Mouse (Mus musculus): ENCODE data around the gene Agbl3. TPM values are rescaled to one million over a fixed set of nuclear protein-coding genes. Genes with fewer than 3 reads are reported as not detected.

Agbl3 gene
- polyA plus RNA-seq, 1 experiment = 0.29 TPM

- TF ChIP-seq TAL1 (IDR thresholded peaks at IDR 0.05; ENCODE audit: low read length) (no peak), GATA1 (IDR thresholded peaks at IDR 0.05; ENCODE audit: low read length) (no peak)
- Histone ChIP-seq H3K9me3 (ENCODE audit: control insufficient read depth, low read length) (no peaks in the 10 kb centered on the region), H3K27me3 (ENCODE audit: control insufficient read depth) (no peaks in the 10 kb centered on the region), H3K36me3 (ENCODE audit: control insufficient read depth) (no peaks in the 10 kb centered on the region; the same call in 1 of the 2 replicates), H3K4me3 (replicated peaks) (peak overlapping the region; percentile 63), H3K4me1 (ENCODE audit: control insufficient read depth) (peaks cover 46% of the 10 kb centered on the region)
Measured at GRCm38 (mm10) chr6:34862381-34862780, 82.1 kb downstream of the Agbl3 start.

DNA sequence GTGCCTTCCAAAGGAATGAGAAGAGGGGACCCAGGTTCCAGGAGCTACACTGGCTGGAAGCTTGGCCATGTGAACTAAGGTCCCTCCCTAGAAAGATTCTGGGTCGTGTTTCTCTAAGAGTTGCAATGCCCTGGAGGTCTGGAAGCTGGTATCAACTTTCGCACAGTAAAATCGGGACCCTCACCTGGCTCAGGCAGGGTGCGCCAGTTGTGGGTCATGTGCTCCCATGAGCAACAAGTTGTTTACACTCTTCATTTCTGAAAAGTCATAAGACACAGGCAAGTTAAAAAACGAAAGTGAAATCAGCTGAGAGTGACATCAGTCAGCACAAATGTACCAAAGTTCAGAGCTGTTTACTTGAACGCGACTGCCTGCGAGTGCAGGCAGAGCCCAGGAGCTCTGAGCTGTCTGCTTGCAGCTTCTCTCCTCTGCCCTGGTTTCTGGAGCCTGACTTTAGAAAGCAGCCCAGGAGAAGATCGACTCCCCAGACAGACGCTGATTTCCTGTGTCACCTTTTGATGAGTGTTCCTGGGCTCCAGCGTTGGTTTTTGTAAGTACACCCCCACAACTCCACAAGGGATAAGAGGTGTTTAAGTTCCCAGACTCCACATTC lies 82.7 kb downstream of the Agbl3 start, which contains the start of gene Tmem140:
Tmem140 (plus strand) TSS at position 356 of the 613 bp plus-strand sequence.
- Histone ChIP-seq H3K36me3 (ENCODE audit: control insufficient read depth) (no peaks in the 10 kb centered on the region; the same call in 1 of the 2 replicates), H3K4me3 (replicated peaks) (peak within 1 kb of the TSS; percentile 63), H3K9me3 (ENCODE audit: control insufficient read depth, low read length) (no peaks in the 10 kb centered on the region), H3K4me1 (ENCODE audit: control insufficient read depth) (peaks cover 51% of the 10 kb centered on the region), H3K27me3 (ENCODE audit: control insufficient read depth) (no peaks in the 10 kb centered on the region)
- TF ChIP-seq TAL1 (IDR thresholded peaks at IDR 0.05; ENCODE audit: low read length) (no peak), GATA1 (IDR thresholded peaks at IDR 0.05; ENCODE audit: low read length) (no peak)

GRCm38 (mm10) chr6:34863786-34864514 lies 83.7 kb downstream of the Agbl3 start:
- Histone ChIP-seq H3K27me3 (ENCODE audit: control insufficient read depth) (no peaks in the 10 kb centered on the region), H3K36me3 (ENCODE audit: control insufficient read depth) (peaks cover 3% of the 10 kb centered on the region), H3K9me3 (ENCODE audit: control insufficient read depth, low read length) (no peaks in the 10 kb centered on the region), H3K4me3 (replicated peaks) (no peak overlapping the region), H3K4me1 (ENCODE audit: control insufficient read depth) (peaks cover 61% of the 10 kb centered on the region)
- no peak for TF ChIP-seq TAL1 (IDR thresholded peaks at IDR 0.05; ENCODE audit: low read length)

DNA sequence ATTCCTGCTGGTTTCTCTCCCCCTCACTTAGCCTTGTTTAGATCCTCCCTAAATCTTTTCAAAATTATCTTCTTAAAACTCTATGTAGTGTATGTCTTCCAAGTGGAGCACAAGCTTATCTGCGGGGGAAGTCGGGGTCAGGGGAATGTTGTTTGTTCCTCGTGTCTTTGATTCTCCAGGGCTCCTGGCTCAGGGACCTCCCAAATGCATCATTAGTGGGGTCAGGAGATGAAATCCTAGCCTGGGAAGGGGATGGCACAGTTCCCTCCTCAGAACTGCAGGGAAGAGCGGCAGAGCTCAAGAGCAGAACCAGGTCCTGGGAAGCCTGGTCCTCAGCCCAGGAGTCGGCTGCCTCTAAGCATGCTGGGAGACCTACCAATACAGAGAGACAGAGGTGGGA lies 85.0 kb downstream of the Agbl3 start:
- Histone ChIP-seq H3K4me1 (ENCODE audit: control insufficient read depth) (peaks cover 73% of the 10 kb centered on the region), H3K4me3 (replicated peaks) (no peak overlapping the region), H3K27me3 (ENCODE audit: control insufficient read depth) (no peaks in the 10 kb centered on the region), H3K36me3 (ENCODE audit: control insufficient read depth) (peaks cover 7% of the 10 kb centered on the region), H3K9me3 (ENCODE audit: control insufficient read depth, low read length) (no peaks in the 10 kb centered on the region)
- TF ChIP-seq TAL1 (IDR thresholded peaks at IDR 0.05; ENCODE audit: low read length) (no peak), GATA1 (IDR thresholded peaks at IDR 0.05; ENCODE audit: low read length) (no peak)

GRCm38 (mm10) chr6:34865711-34866593 lies 85.7 kb downstream of the Agbl3 start:
- Histone ChIP-seq H3K4me1 (ENCODE audit: control insufficient read depth) (peaks cover 79% of the 10 kb centered on the region), H3K27me3 (ENCODE audit: control insufficient read depth) (no peaks in the 10 kb centered on the region), H3K36me3 (ENCODE audit: control insufficient read depth) (peaks cover 7% of the 10 kb centered on the region), H3K9me3 (ENCODE audit: control insufficient read depth, low read length) (no peaks in the 10 kb centered on the region), H3K4me3 (replicated peaks) (no peak overlapping the region)
- TF ChIP-seq TAL1 (IDR thresholded peaks at IDR 0.05; ENCODE audit: low read length) (no peak), GATA1 (IDR thresholded peaks at IDR 0.05; ENCODE audit: low read length) (no peak)

DNA sequence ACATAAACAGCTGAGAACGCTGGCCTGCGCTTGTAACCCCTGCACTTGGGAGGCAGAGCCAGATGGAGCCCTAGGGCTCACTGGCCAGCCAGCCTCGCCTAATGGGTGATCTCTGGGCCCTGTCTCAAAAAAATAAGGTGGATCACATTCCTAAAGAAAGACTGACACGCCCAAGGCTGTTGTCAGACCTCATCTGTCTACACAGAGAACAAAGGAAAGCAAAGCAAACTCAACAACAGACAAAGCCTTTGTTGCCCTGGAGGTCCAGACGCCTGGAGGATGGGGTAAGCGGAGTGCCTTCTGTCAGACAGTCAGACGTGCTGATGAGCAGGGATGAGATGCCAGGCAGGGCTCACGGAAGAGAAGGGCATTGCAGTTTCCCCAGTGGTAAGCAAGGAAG lies 86.6 kb downstream of the Agbl3 start:
- TF ChIP-seq GATA1 (IDR thresholded peaks at IDR 0.05; ENCODE audit: low read length) (no peak), TAL1 (IDR thresholded peaks at IDR 0.05; ENCODE audit: low read length) (no peak)
- Histone ChIP-seq H3K9me3 (ENCODE audit: control insufficient read depth, low read length) (no peaks in the 10 kb centered on the region), H3K27me3 (ENCODE audit: control insufficient read depth) (no peaks in the 10 kb centered on the region), H3K36me3 (ENCODE audit: control insufficient read depth) (peaks cover 9% of the 10 kb centered on the region), H3K4me3 (replicated peaks) (no peak overlapping the region), H3K4me1 (ENCODE audit: control insufficient read depth) (peaks cover 78% of the 10 kb centered on the region)

DNA sequence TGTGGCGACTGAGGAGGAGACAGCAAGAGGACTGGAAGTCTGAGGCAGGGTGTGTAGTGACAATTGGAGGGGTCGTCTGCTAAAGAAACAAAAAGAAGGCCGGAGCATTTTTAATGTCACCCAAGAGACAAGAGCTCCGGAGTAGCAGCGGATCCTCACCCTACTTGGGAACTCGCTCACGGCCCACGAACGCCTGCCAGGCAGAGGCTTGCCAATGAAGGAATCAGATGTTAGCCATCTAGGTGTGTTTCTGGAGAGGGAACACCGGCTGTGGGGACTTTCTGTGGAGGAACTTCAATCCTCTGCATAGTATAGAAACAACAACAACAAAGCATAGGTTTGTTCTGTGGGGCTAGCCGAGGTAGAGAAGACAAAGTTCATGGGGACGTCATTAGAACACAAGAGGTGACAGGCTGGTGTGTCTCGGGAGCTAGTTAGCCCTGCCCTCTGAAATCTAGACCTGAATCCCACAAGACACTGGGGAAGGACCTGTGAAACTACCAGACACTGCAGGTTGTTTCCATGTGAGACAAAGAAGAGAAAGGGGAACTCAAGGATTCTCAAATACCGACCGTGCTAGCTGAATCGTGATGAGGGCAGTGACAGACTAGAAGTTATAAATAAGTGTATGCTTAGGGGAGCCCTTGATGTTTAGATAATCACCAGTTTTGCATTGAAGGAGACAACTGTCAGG lies 87.2 kb downstream of the Agbl3 start:
- no peak overlapping the region for H3K4me3 ChIP-seq (replicated peaks)
- no peaks in the 10 kb centered on the region for H3K27me3 ChIP-seq (ENCODE audit: control insufficient read depth)
- H3K36me3 ChIP-seq (ENCODE audit: control insufficient read depth) = peaks cover 16% of the 10 kb centered on the region
- TF ChIP-seq GATA1 (IDR thresholded peaks at IDR 0.05; ENCODE audit: low read length) (no peak), TAL1 (IDR thresholded peaks at IDR 0.05; ENCODE audit: low read length) (no peak)
- H3K9me3 ChIP-seq (ENCODE audit: control insufficient read depth, low read length) = no peaks in the 10 kb centered on the region
- peaks cover 80% of the 10 kb centered on the region for H3K4me1 ChIP-seq (ENCODE audit: control insufficient read depth)

DNA sequence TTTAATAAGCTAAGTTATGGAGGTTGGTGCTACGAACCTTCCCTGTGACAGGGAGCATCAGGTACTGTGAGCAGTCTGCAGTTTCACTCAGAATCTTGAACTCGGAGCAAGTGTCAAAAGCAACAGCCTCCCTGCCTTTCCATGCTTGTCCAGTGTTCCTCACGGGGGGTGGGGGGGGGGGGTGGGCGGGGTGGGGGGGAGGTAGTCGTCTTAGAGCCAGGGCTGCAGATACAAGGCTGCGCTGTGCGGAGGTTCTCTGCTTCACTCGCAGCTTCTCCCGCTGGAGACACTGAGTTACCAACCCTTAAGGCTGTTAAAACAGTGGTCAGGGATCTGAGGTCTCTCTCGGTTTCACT lies 87.7 kb downstream of the Agbl3 start:
- peaks cover 21% of the 10 kb centered on the region for H3K36me3 ChIP-seq (ENCODE audit: control insufficient read depth)
- H3K4me3 ChIP-seq (replicated peaks) = peak overlapping the region; percentile 49
- H3K9me3 ChIP-seq (ENCODE audit: control insufficient read depth, low read length) = no peaks in the 10 kb centered on the region
- H3K27me3 ChIP-seq (ENCODE audit: control insufficient read depth) = no peaks in the 10 kb centered on the region
- TF ChIP-seq GATA1 (IDR thresholded peaks at IDR 0.05; ENCODE audit: low read length) (no peak), TAL1 (IDR thresholded peaks at IDR 0.05; ENCODE audit: low read length) (no peak)
- peaks cover 78% of the 10 kb centered on the region for H3K4me1 ChIP-seq (ENCODE audit: control insufficient read depth)
